ENCODE assay signal across 9 mouse cellular contexts in genomic region chr5:35669747-35670411, GRCm38 (mm10). TPM values are rescaled to one million over a fixed set of nuclear protein-coding genes. Genes with fewer than 3 reads are reported as not detected.
DNase-seq lines count a peak whose midpoint lies in the region; ATAC-seq lines count a peak whose summit lies in the region.
"Had no signal": no experiment of that assay in that cellular context is flagged by ENCODE, and none has a peak within 500 bp of the region (broad histone marks: within the 10 kb centered on the region; RNA-seq: fewer than 3 reads in every experiment).

No protein-coding gene starts in this region.

- H3K9ac ChIP-seq in kidney, embryonic 15.5 days = no peak overlapping the region
- no peak overlapping the region for H3K9ac ChIP-seq in embryonic facial prominence, embryonic 13.5 days
- H3K9ac ChIP-seq in midbrain, embryonic 14.5 days (replicated peaks; ENCODE audit: low read length) = no peak overlapping the region
- no peak overlapping the region for H3K9ac ChIP-seq in forebrain, embryonic 14.5 days (ENCODE audit: low read length)
- H3K9ac ChIP-seq: embryonic facial prominence, embryonic 15.5 days had no signal

- peak overlapping the region; percentile 49 for H3K27ac ChIP-seq in kidney, embryonic 15.5 days
- H3K27ac ChIP-seq in embryonic facial prominence, embryonic 13.5 days = peak overlapping the region; percentile 28; the same call in 1 of the 2 replicates
- H3K27ac ChIP-seq in midbrain, embryonic 14.5 days (replicated peaks; ENCODE audit: low read depth, low read length) = no peak overlapping the region
- H3K27ac ChIP-seq in forebrain, embryonic 14.5 days (ENCODE audit: low read depth, low read length) = no peak overlapping the region
- H3K27ac ChIP-seq: embryonic facial prominence, embryonic 15.5 days had no signal

- peaks cover 54% of the 10 kb centered on the region for H3K4me1 ChIP-seq in kidney, embryonic 15.5 days
- peaks cover 41% of the 10 kb centered on the region for H3K4me1 ChIP-seq in embryonic facial prominence, embryonic 13.5 days
- H3K4me1 ChIP-seq in midbrain, embryonic 14.5 days (ENCODE audit: control insufficient read depth, insufficient read depth, low read length) = no peaks in the 10 kb centered on the region
- peaks cover 2% of the 10 kb centered on the region; the same call in 1 of the 2 replicates for H3K4me1 ChIP-seq in forebrain, embryonic 14.5 days (ENCODE audit: control insufficient read depth, insufficient read depth, low read length)

- no peaks in the 10 kb centered on the region for H3K9me3 ChIP-seq in kidney, embryonic 15.5 days (replicated peaks)
- H3K9me3 ChIP-seq in embryonic facial prominence, embryonic 13.5 days = no peaks in the 10 kb centered on the region
- H3K9me3 ChIP-seq in midbrain, embryonic 14.5 days (ENCODE audit: control insufficient read depth, low read length) = no peaks in the 10 kb centered on the region
- H3K9me3 ChIP-seq in forebrain, embryonic 14.5 days (replicated peaks; ENCODE audit: control insufficient read depth, low read length) = no peaks in the 10 kb centered on the region
- H3K9me3 ChIP-seq: embryonic facial prominence, embryonic 15.5 days had no signal

- DNase-seq in kidney, postnatal 10 days = no peak
- peak; percentile 52 for DNase-seq in ZHBTc4 (ENCODE audit: low read depth, low spot score)
- DNase-seq in midbrain, embryonic 14.5 days = peak; percentile 27
- no peak for DNase-seq in thymus, postnatal 25 days
- no peak for DNase-seq in adrenal gland, adult 18-20 months (ENCODE audit: low spot score in 2 of 2)
- no peak for DNase-seq in forebrain, embryonic 14.5 days (ENCODE audit: low spot score)

- H3K4me2 ChIP-seq in kidney, embryonic 15.5 days = no peak overlapping the region
- no peak overlapping the region for H3K4me2 ChIP-seq in embryonic facial prominence, embryonic 13.5 days
- H3K4me2 ChIP-seq in midbrain, embryonic 14.5 days (ENCODE audit: low read length) = no peak overlapping the region
- no peak overlapping the region for H3K4me2 ChIP-seq in forebrain, embryonic 14.5 days (ENCODE audit: low read length)
- H3K4me2 ChIP-seq: embryonic facial prominence, embryonic 15.5 days had no signal

- WGBS in kidney, embryonic 15.5 days = 17% methylated on average over 11 of the region's 11 CpGs
- WGBS in embryonic facial prominence, embryonic 13.5 days = 12% methylated on average over 11 of the region's 11 CpGs
- WGBS in midbrain, embryonic 14.5 days = 35% methylated on average over 11 of the region's 11 CpGs
- WGBS in forebrain, embryonic 14.5 days = 25% methylated on average over 11 of the region's 11 CpGs

- H3K36me3 ChIP-seq in kidney, embryonic 15.5 days = no peaks in the 10 kb centered on the region
- no peaks in the 10 kb centered on the region for H3K36me3 ChIP-seq in embryonic facial prominence, embryonic 13.5 days
- no peaks in the 10 kb centered on the region for H3K36me3 ChIP-seq in midbrain, embryonic 14.5 days (ENCODE audit: control insufficient read depth, insufficient read depth, low read length)
- no peaks in the 10 kb centered on the region for H3K36me3 ChIP-seq in forebrain, embryonic 14.5 days (ENCODE audit: control insufficient read depth, insufficient read depth, low read length)
- H3K36me3 ChIP-seq: embryonic facial prominence, embryonic 15.5 days had no signal

- H3K27me3 ChIP-seq in kidney, embryonic 15.5 days = no peaks in the 10 kb centered on the region
- H3K27me3 ChIP-seq in embryonic facial prominence, embryonic 13.5 days = no peaks in the 10 kb centered on the region
- no peaks in the 10 kb centered on the region for H3K27me3 ChIP-seq in midbrain, embryonic 14.5 days (ENCODE audit: control insufficient read depth, insufficient read depth, low read length)
- no peaks in the 10 kb centered on the region for H3K27me3 ChIP-seq in forebrain, embryonic 14.5 days (replicated peaks; ENCODE audit: control insufficient read depth, insufficient read depth, low read length)
- H3K27me3 ChIP-seq: embryonic facial prominence, embryonic 15.5 days had no signal

- no peak overlapping the region for H3K4me3 ChIP-seq in kidney, embryonic 15.5 days (replicated peaks)
- no peak overlapping the region for H3K4me3 ChIP-seq in embryonic facial prominence, embryonic 13.5 days
- no peak overlapping the region for H3K4me3 ChIP-seq in midbrain, embryonic 14.5 days (replicated peaks; ENCODE audit: low read depth, low read length)
- H3K4me3 ChIP-seq in forebrain, embryonic 14.5 days (ENCODE audit: low read depth, low read length) = no peak overlapping the region
- H3K4me3 ChIP-seq: embryonic facial prominence, embryonic 15.5 days had no signal

- peak; percentile 15 for ATAC-seq in kidney, embryonic 15.5 days (replicated peaks; ENCODE audit: low FRiP score)
- no peak for ATAC-seq in embryonic facial prominence, embryonic 13.5 days (ENCODE audit: insufficient number of reproducible peaks, insufficient read depth, low FRiP score, low TSS enrichment, low read depth)
- no peak for ATAC-seq in midbrain, embryonic 14.5 days (ENCODE audit: low FRiP score, low TSS enrichment)
- no peak for ATAC-seq in forebrain, embryonic 14.5 days

RNA-seq across cellular contexts. Expression of gene Htra3, which starts 9.7 kb away (rescaled TPM):
- 16.1 and 16.4 TPM in 2 replicates for polyA plus RNA-seq in kidney, embryonic 15.5 days (2015; fragmentation: Nextera tagmentation; extraction: Ambion mirVana)
- polyA plus RNA-seq in embryonic facial prominence, embryonic 13.5 days (2015; fragmentation: Nextera tagmentation; extraction: Ambion mirVana) = 4.6 and 5.0 TPM in 2 replicates
- polyA plus RNA-seq in midbrain, embryonic 14.5 days (2014; fragmentation: Nextera tagmentation; extraction: Ambion mirVana) = 11.2 and 11.4 TPM in 2 replicates
- 10 to 100 TPM; 26.0 to 78.7 TPM for total RNA-seq in adrenal gland, adult 18-20 months (2021)
- polyA plus RNA-seq in forebrain, embryonic 14.5 days (2014; fragmentation: Nextera tagmentation; extraction: Ambion mirVana) = 7.8 and 10.0 TPM in 2 replicates

Comparison
In these comparisons a context has a peak if more than half of its experiments do, and no peak if none do; other contexts are left out.
1. H3K27ac ChIP-seq: peak in kidney, embryonic 15.5 days (single experiment) and embryonic facial prominence, embryonic 13.5 days (single experiment); none in midbrain, embryonic 14.5 days (single experiment) and forebrain, embryonic 14.5 days (single experiment).
2. DNase-seq: peak in ZHBTc4 (single experiment) and midbrain, embryonic 14.5 days (single experiment); none in kidney, postnatal 10 days (single experiment), thymus, postnatal 25 days (single experiment), adrenal gland, adult 18-20 months (0 of 2) and forebrain, embryonic 14.5 days (single experiment).